Mouse (Mus musculus) midbrain, embryonic 16.5 days (tissue): ENCODE measurements at regions not wholly inside any gene's neighbourhood (a gene's known extent, or its start where the extent isn't known, plus 50 kb on each side); places are given as distances from the start of the nearest gene placed in this dataset.

Experiments
- ATAC-seq: fragments of 200-750 bp; cut with Nextera tagmentation; 2 replicates; pipeline ENCODE4 v1.8.0; 2017; ENCODE audit warnings: moderate TSS enrichment
- H3K27ac ChIP-seq: fragments of 300-500 bp; sonication (generic); 2 replicates; pipeline ENCODE4 v1.5.1; 2014; ENCODE audit warnings: mild to moderate bottlenecking, low read length, mixed read lengths
- H3K27me3 ChIP-seq: fragments of 300-500 bp; sonication (generic); 2 replicates; pipeline ENCODE4 v1.6.1; 2014; ENCODE audit warnings: low read depth, low read length, mixed read lengths; ENCODE audit not compliant: control insufficient read depth, insufficient read depth
- H3K36me3 ChIP-seq: fragments of 300-500 bp; sonication (generic); 2 replicates; pipeline ENCODE4 v1.6.1; 2014; ENCODE audit warnings: mild to moderate bottlenecking, low read length, moderate library complexity, mixed read lengths; ENCODE audit not compliant: control insufficient read depth, insufficient read depth
- H3K4me1 ChIP-seq: fragments of 300-500 bp; sonication (generic); 2 replicates; pipeline ENCODE4 v1.6.1; 2014; ENCODE audit warnings: mild to moderate bottlenecking, low read length, mixed read lengths; ENCODE audit not compliant: control insufficient read depth, insufficient read depth
- H3K4me2 ChIP-seq: fragments of 300-500 bp; sonication (generic); 2 replicates; pipeline ENCODE4 v1.6.1; 2014; ENCODE audit warnings: mild to moderate bottlenecking, low read length, mixed read lengths
- H3K4me3 ChIP-seq: fragments of 300-500 bp; sonication (generic); 2 replicates; pipeline ENCODE4 v1.5.1; 2014; ENCODE audit warnings: low read depth, mild to moderate bottlenecking, low read length, moderate library complexity, mixed read lengths
- H3K9ac ChIP-seq: fragments of 300-500 bp; sonication (generic); 2 replicates; pipeline ENCODE4 v1.6.1; 2014; ENCODE audit warnings: low read depth, low read length, mixed read lengths
- H3K9me3 ChIP-seq: fragments of 300-500 bp; sonication (generic); replicated peaks from 2 replicates; pipeline ENCODE4 v1.6.1; 2014; ENCODE audit warnings: mild to moderate bottlenecking, low read length, mixed read lengths; ENCODE audit not compliant: control insufficient read depth, poor library complexity, severe bottlenecking
- WGBS: fragments of 180-500 bp; shearing (Covaris S2); extraction: QIAGEN DNeasy Blood & Tissue Kit; methylation state at CpG from one replicate; pipeline ENCODE4 v1.1.7; 2014; 5-methylcytosine and 5-hydroxymethylcytosine counted together

DNA sequence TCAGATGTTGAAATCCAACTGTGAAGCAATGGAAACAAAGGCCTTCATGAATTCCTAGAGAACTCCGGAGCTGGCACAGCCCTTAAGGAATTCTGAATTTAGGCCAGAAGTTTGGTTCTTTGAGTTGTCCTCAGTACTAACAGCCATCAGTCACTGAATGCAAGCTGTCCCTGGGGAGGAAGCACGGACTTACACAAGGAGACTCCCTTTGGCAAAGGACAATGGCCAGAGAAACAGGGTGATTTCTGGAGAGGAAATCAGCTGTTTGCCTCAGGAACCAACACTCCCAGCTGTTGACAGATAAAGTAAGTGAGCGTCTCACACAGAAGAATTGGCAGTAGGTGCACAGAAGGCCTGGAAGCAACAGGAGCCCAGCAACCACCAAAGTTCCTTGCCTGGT, 56.8 kb upstream of the Atp2b1 start:
- Histone ChIP-seq H3K27ac (no peak overlapping the region), H3K4me1 (no peaks in the 10 kb centered on the region), H3K9ac (no peak overlapping the region), H3K4me2 (no peak overlapping the region), H3K9me3 (no peaks in the 10 kb centered on the region), H3K27me3 (no peaks in the 10 kb centered on the region), H3K4me3 (no peak overlapping the region), H3K36me3 (no peaks in the 10 kb centered on the region)
- no peak for ATAC-seq
- 62% methylated on average over 3 of the region's 3 CpGs for WGBS

DNA sequence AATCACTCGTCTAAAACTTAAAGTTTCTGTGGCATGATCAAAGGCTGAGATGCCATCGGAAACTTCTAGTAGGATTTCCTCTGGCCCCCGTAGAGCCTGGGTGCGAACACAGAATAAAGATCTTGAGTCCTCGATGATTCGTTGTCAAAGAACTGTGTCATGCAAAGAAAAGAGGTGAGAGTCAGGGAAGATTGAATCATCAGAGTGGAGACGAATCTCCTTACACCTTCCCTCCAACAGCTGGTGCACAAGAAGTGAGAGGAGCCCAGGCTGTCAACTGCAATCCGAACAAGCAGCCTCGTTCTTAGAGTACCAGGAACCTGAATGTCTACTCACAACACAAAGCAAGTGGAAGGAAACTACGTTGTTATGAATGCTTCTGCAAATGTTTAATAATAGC, 52.7 kb upstream of the Atp2b1 start:
- Histone ChIP-seq H3K9me3 (no peaks in the 10 kb centered on the region), H3K4me3 (no peak overlapping the region), H3K4me1 (no peaks in the 10 kb centered on the region), H3K36me3 (no peaks in the 10 kb centered on the region), H3K27ac (no peak overlapping the region), H3K4me2 (no peak overlapping the region), H3K27me3 (no peaks in the 10 kb centered on the region), H3K9ac (no peak overlapping the region)
- WGBS: 82% methylated on average over 10 of the region's 10 CpGs
- no peak for ATAC-seq

DNA sequence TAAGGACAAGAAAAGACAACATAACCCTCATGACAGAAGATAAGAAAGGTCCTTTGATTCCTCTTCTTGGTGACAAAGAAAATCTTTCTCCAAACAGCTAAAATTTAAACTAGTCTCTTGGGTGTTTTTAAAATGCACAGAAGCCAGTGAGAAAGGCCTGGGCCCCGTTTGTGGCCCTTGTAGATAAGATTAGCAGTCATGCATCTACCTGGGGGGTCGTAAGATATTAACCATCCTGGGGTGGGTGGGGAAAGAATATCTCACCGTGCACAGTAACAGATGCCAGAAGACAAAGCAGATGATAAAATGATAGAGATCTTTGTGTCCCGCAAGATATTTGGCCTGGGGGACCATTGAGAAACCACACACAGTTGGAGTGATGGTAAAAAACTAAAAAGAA, 51.5 kb upstream of the Atp2b1 start:
- Histone ChIP-seq H3K4me1 (no peaks in the 10 kb centered on the region), H3K9me3 (no peaks in the 10 kb centered on the region), H3K36me3 (no peaks in the 10 kb centered on the region), H3K27me3 (no peaks in the 10 kb centered on the region), H3K27ac (no peak overlapping the region), H3K4me3 (no peak overlapping the region), H3K9ac (no peak overlapping the region), H3K4me2 (no peak overlapping the region)
- 89% methylated on average over 4 of the region's 4 CpGs for WGBS
- no peak for ATAC-seq

DNA sequence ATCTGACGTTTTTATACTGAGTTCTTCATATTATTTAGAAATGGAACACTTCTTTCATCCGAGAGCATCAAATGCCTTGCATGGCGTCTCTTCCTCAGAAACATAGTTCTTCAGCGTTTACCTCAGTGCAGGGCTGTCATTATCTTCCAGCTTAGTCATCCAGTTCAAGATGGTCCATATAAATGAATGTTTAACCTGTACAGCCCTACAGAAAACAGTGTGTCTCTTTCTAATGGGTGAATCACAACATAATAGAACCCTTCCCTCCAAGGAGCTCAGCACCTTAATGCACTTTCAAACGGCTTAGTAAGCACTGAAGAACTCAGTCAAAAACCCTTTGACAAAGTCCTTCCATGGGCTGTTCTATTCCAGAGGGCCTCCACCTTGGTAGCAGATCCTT, 49.8 kb upstream of the Atp2b1 start:
- 86% methylated on average over 5 of the region's 5 CpGs for WGBS
- Histone ChIP-seq H3K9ac (no peak overlapping the region), H3K4me2 (no peak overlapping the region), H3K4me1 (no peaks in the 10 kb centered on the region), H3K4me3 (no peak overlapping the region), H3K9me3 (no peaks in the 10 kb centered on the region), H3K27ac (no peak overlapping the region), H3K27me3 (no peaks in the 10 kb centered on the region), H3K36me3 (no peaks in the 10 kb centered on the region)
- no peak for ATAC-seq
